In the genomic region with DNA sequence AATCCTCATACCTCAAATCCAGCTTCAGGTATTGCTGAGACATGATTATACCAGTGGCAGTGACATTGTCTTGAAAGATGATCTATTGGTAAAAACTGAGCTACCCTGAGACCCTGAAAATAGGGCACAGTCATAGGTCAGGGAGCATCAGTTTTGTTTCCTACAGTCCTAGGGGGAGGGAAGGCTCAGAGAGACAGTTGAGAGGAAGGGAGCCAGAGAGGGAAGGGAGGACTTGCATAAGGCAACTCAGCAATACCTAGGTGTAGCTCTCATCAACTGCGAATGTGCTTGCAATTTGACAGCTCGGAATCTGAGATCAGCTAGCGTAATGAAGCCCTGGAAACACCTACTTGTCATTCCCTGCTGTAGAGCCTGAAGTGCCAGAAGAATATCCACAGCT, we compare ENCODE assay signal across 28 mouse cellular contexts.
DNase-seq lines count a peak whose midpoint lies in the region; ATAC-seq and TF ChIP-seq lines count a peak whose summit lies in the region.
"Had no signal": no experiment of that assay in that cellular context is flagged by ENCODE, and none has a peak within 500 bp of the region (broad histone marks: within the 10 kb centered on the region; RNA-seq: fewer than 3 reads in every experiment).

No protein-coding gene starts in this region.

- no peak for TF ChIP-seq CTCF in lung, postnatal 0 days (IDR thresholded peaks at IDR 0.05)

- DNase-seq in heart, adult 11 months = peak; percentile 85
- DNase-seq in heart, postnatal 10 days = no peak
- DNase-seq in lung, postnatal 0 days (ENCODE audit: low spot score) = peak; percentile 18
- DNase-seq in lung, postnatal 10 days = no peak
- peak; percentile 18 for DNase-seq in brain, adult 2 months (ENCODE audit: low read depth, low spot score)
- no peak for DNase-seq in gastrocnemius, postnatal 10 days
- DNase-seq: adrenal gland, adult 8-10 months; adrenal gland, postnatal 14 days; adrenal gland, postnatal 36 days; B cell, adult 2 months; cerebellum, adult 11-12 months; cerebellum, adult 2 months; cerebellum, adult 9-10 months; cerebellum, postnatal 10 days; cerebellum, postnatal 36 days; embryo, embryonic 11 days had no signal

- TF ChIP-seq EP300 in lung, postnatal 0 days (IDR thresholded peaks at IDR 0.05) = no peak

- H3K4me1 ChIP-seq in lung, postnatal 0 days (ENCODE audit: insufficient read depth, low read depth, low read length) = no peaks in the 10 kb centered on the region
- H3K4me1 ChIP-seq: embryonic facial prominence, embryonic 13.5 days; embryonic facial prominence, embryonic 15.5 days; forebrain, embryonic 10.5 days; forebrain, embryonic 12.5 days had no signal

- H3K9me3 ChIP-seq in lung, postnatal 0 days (ENCODE audit: low read length) = no peaks in the 10 kb centered on the region
- H3K9me3 ChIP-seq: embryonic facial prominence, embryonic 13.5 days; embryonic facial prominence, embryonic 15.5 days; forebrain, embryonic 10.5 days; forebrain, embryonic 12.5 days had no signal

- intact Hi-C loops in heart, postnatal 10 days (cut with DNase I) = no loop called here

- no peaks in the 10 kb centered on the region for H3K36me3 ChIP-seq in lung, postnatal 0 days (ENCODE audit: insufficient read depth, low read length)
- H3K36me3 ChIP-seq: embryonic facial prominence, embryonic 13.5 days; embryonic facial prominence, embryonic 15.5 days; forebrain, embryonic 10.5 days; forebrain, embryonic 12.5 days; G1E had no signal

- no peak for ATAC-seq in lung, postnatal 0 days
- ATAC-seq: activated CD4-positive, CD25-positive, alpha-beta regulatory T cell, adult 4 months; CD4-positive, CD25-positive, alpha-beta regulatory T cell, adult 4 months; forebrain, embryonic 14.5 days; forebrain, embryonic 16.5 days; Patski had no signal

- H3K4me3 ChIP-seq in lung, postnatal 0 days (ENCODE audit: low read depth, low read length) = no peak overlapping the region
- H3K4me3 ChIP-seq: embryonic facial prominence, embryonic 13.5 days; embryonic facial prominence, embryonic 15.5 days; erythroblast, embryonic 14.5 days; forebrain, embryonic 10.5 days; forebrain, embryonic 12.5 days had no signal

- no peak overlapping the region for H3K4me2 ChIP-seq in lung, postnatal 0 days (replicated peaks; ENCODE audit: low read depth, low read length)
- H3K4me2 ChIP-seq: embryonic facial prominence, embryonic 13.5 days; embryonic facial prominence, embryonic 15.5 days; forebrain, embryonic 12.5 days had no signal

- H3K9ac ChIP-seq in lung, postnatal 0 days (replicated peaks; ENCODE audit: low read depth) = no peak overlapping the region
- H3K9ac ChIP-seq: embryonic facial prominence, embryonic 13.5 days; embryonic facial prominence, embryonic 15.5 days; forebrain, embryonic 12.5 days had no signal

- H3K27me3 ChIP-seq in lung, postnatal 0 days (replicated peaks; ENCODE audit: insufficient read depth, low read length) = no peaks in the 10 kb centered on the region
- H3K27me3 ChIP-seq: CH12.LX; embryonic facial prominence, embryonic 13.5 days; embryonic facial prominence, embryonic 15.5 days; forebrain, embryonic 12.5 days; Patski had no signal

- WGBS in lung, postnatal 0 days = 56% methylated on average over 3 of the region's 3 CpGs

- H3K27ac ChIP-seq in lung, postnatal 0 days (ENCODE audit: low read length) = no peak overlapping the region
- H3K27ac ChIP-seq: embryonic facial prominence, embryonic 13.5 days; embryonic facial prominence, embryonic 15.5 days; forebrain, embryonic 10.5 days; forebrain, embryonic 12.5 days had no signal

Comparison
In these comparisons a context has a peak if more than half of its experiments do, and no peak if none do; other contexts are left out.
1. DNase-seq: peak in heart, adult 11 months (single experiment), lung, postnatal 0 days (single experiment) and brain, adult 2 months (single experiment); none in heart, postnatal 10 days (0 of 2), lung, postnatal 10 days (single experiment) and gastrocnemius, postnatal 10 days (single experiment).